Mouse (Mus musculus) cerebellum, adult 2 months (tissue): ENCODE measurements around the gene Immt. TPM values are rescaled to one million over a fixed set of nuclear protein-coding genes. Genes with fewer than 3 reads are reported as not detected.

Experiments
- DNase-seq, 2 experiments: peaks; one replicate each; pipeline ENCODE4 v3.0.0; 2021
- H3K27ac ChIP-seq: fragments of 200-500 bp; 2 replicates; pipeline ENCODE4 v1.5.1; 2012; ENCODE audit warnings: low read length, control low read depth, inconsistent platforms; ENCODE audit not compliant: insufficient read depth
- H3K27me3 ChIP-seq: fragments of 200-500 bp; 2 replicates; pipeline ENCODE4 v1.6.1; 2012; ENCODE audit warnings: inconsistent platforms, mild to moderate bottlenecking, low read length, moderate library complexity; ENCODE audit not compliant: control insufficient read depth, insufficient read depth
- H3K4me1 ChIP-seq: fragments of 200-500 bp; 2 replicates; pipeline ENCODE4 v1.6.1; 2011; ENCODE audit warnings: low read length; ENCODE audit not compliant: control insufficient read depth, insufficient read depth
- H3K4me3 ChIP-seq: fragments of 200-500 bp; replicated peaks from 2 replicates; pipeline ENCODE3; 2011; ENCODE audit warnings: mild to moderate bottlenecking, low read depth, low read length, control low read depth; ENCODE audit not compliant: insufficient read depth
- CTCF ChIP-seq: fragments of 200-500 bp; IDR thresholded peaks from 2 replicates; pipeline ENCODE4 v1.5.1; 2011; ENCODE audit warnings: low read depth, mild to moderate bottlenecking, control low read depth, low read length, moderate library complexity, borderline replicate concordance; ENCODE audit not compliant: insufficient read depth
- POLR2A ChIP-seq: fragments of 200-500 bp; IDR thresholded peaks from 2 replicates; pipeline ENCODE4 v1.6.1; 2011; ENCODE audit warnings: low read length, control low read depth, borderline replicate concordance; ENCODE audit not compliant: insufficient read depth
- WGBS: fragments of 180-500 bp; shearing (Covaris S2); methylation state at CpG from one replicate; pipeline ENCODE4 v1.1.7; 2018; 5-methylcytosine and 5-hydroxymethylcytosine counted together
- polyA plus RNA-seq: library from polyadenylated mRNA; depleted of rRNA; stranded (reverse); fragments of >200 nt; gene quantifications from 2 replicates; pipeline ENCODE4 v1.2.3, GENCODE M21; 2012

Immt gene
- polyA plus RNA-seq, 1 experiment, result 115 TPM

GRCm38 (mm10) chr6:71803609-71804008 lies 27.5 kb upstream of the Immt start:
- no peak for TF ChIP-seq CTCF
- H3K27ac ChIP-seq, result peak overlapping the region; percentile 20; the same call in 1 of the 2 replicates
- H3K4me3 ChIP-seq, result no peak overlapping the region
- DNase-seq, result no peak
- H3K27me3 ChIP-seq, result no peaks in the 10 kb centered on the region
- 48% methylated on average over 1 of the region's 1 CpGs for WGBS
- H3K4me1 ChIP-seq, result peaks cover 22% of the 10 kb centered on the region

- H3K4me3 ChIP-seq, result no peak overlapping the region
- DNase-seq, result peak; percentile 69 to 80
- H3K27me3 ChIP-seq, result no peaks in the 10 kb centered on the region
- H3K4me1 ChIP-seq, result peaks cover 22% of the 10 kb centered on the region
- TF ChIP-seq CTCF (peak; percentile 97), POLR2A (no peak)
- peak overlapping the region; percentile 20; the same call in 1 of the 2 replicates for H3K27ac ChIP-seq
- WGBS, result 16% methylated on average over 12 of the region's 12 CpGs
Observed at GRCm38 (mm10) chr6:71804061-71804829, 26.9 kb upstream of the Immt start.

GRCm38 (mm10) chr6:71806713-71807112 lies 24.4 kb upstream of the Immt start:
- Histone ChIP-seq H3K27me3 (no peaks in the 10 kb centered on the region), H3K4me1 (peaks cover 8% of the 10 kb centered on the region), H3K4me3 (no peak overlapping the region), H3K27ac (no peak overlapping the region)
- TF ChIP-seq POLR2A, result no peak
- no peak for TF ChIP-seq CTCF
- WGBS, result 85% methylated on average over 1 of the region's 1 CpGs
- no peak for DNase-seq

- no peak for DNase-seq
- Histone ChIP-seq H3K27me3 (no peaks in the 10 kb centered on the region), H3K27ac (no peak overlapping the region), H3K4me3 (no peak overlapping the region), H3K4me1 (no peaks in the 10 kb centered on the region)
- TF ChIP-seq CTCF (no peak), POLR2A (no peak)
- WGBS, result 93% methylated on average over 9 of the region's 9 CpGs
Observed at GRCm38 (mm10) chr6:71809890-71810289, 21.2 kb upstream of the Immt start.

- TF ChIP-seq POLR2A (no peak), CTCF (no peak)
- no peak overlapping the region for H3K4me3 ChIP-seq
- no peak overlapping the region for H3K27ac ChIP-seq
- WGBS, result 87% methylated on average over 2 of the region's 2 CpGs
- H3K4me1 ChIP-seq, result no peaks in the 10 kb centered on the region
- no peaks in the 10 kb centered on the region for H3K27me3 ChIP-seq
- no peak for DNase-seq
Observed at GRCm38 (mm10) chr6:71812820-71813219, 18.3 kb upstream of the Immt start.

- WGBS, result 57% methylated on average over 5 of the region's 5 CpGs
- Histone ChIP-seq H3K27me3 (no peaks in the 10 kb centered on the region), H3K27ac (no peak overlapping the region), H3K4me3 (no peak overlapping the region), H3K4me1 (peaks cover 4% of the 10 kb centered on the region; the same call in 1 of the 2 replicates)
- TF ChIP-seq CTCF (no peak), POLR2A (no peak)
- no peak for DNase-seq
Observed at GRCm38 (mm10) chr6:71819764-71820292, 11.3 kb upstream of the Immt start.

- DNase-seq, result no peak
- Histone ChIP-seq H3K4me1 (peaks cover 4% of the 10 kb centered on the region; the same call in 1 of the 2 replicates), H3K27ac (no peak overlapping the region), H3K27me3 (no peaks in the 10 kb centered on the region), H3K4me3 (peak overlapping the region; percentile 99)
- TF ChIP-seq CTCF (no peak), POLR2A (no peak)
- WGBS, result under 1% methylated on average over 7 of the region's 7 CpGs
Observed at GRCm38 (mm10) chr6:71823085-71823484, 8.0 kb upstream of the Immt start.

- under 1% methylated on average over 19 of the region's 19 CpGs for WGBS
Observed at GRCm38 (mm10) chr6:71823488-71823887, 7.6 kb upstream of the Immt start.

GRCm38 (mm10) chr6:71823961-71824360 lies 7.2 kb upstream of the Immt start:
- Histone ChIP-seq H3K4me1 (peaks cover 4% of the 10 kb centered on the region; the same call in 1 of the 2 replicates), H3K27me3 (no peaks in the 10 kb centered on the region), H3K27ac (no peak overlapping the region), H3K4me3 (peak overlapping the region; percentile 99)
- TF ChIP-seq POLR2A (no peak), CTCF (no peak)
- 41% methylated on average over 3 of the region's 3 CpGs for WGBS
- DNase-seq, result no peak

More at GRCm38 (mm10) chr6:71823488-71823887, 7.6 kb upstream of the Immt start:
- Histone ChIP-seq H3K27me3 (no peaks in the 10 kb centered on the region), H3K4me3 (peak overlapping the region; percentile 99), H3K4me1 (peaks cover 4% of the 10 kb centered on the region; the same call in 1 of the 2 replicates), H3K27ac (peak overlapping the region; percentile 54; the same call in 1 of the 2 replicates)
- DNase-seq, result peak; percentile 88 to 91
- TF ChIP-seq POLR2A, result peak; percentile 79; the same call in 1 of the 2 replicates
- TF ChIP-seq CTCF, result no peak
